In the genomic region with DNA sequence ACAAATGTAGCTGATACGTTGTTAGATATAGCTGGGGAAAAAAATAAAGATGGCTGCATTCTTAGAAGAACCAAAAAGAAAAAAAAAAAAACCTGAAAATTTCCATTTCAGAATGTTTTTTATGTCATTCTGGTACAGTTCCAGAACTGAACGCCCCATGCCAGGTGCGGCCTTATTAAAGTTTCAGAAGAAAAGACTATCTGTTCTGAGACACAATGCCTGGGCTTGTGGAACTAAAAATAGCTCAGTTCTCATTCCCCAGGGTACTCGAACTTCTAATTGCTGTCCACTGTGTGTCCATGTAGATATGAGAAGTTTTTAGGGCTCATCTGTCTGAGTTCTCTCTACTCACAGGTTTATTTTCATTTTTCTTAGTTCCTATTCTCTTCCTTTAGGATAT, we compare ENCODE assay signal across 26 mouse cellular contexts.
A peak's percentile ranks its signal among the peaks of the same experiment; 100 is the strongest.
DNase-seq lines count a peak whose midpoint lies in the region; ATAC-seq and TF ChIP-seq lines count a peak whose summit lies in the region.
"Had no signal": no experiment of that assay in that cellular context is flagged by ENCODE, and none has a peak within 500 bp of the region (broad histone marks: within the 10 kb centered on the region; RNA-seq: fewer than 3 reads in every experiment).

No protein-coding gene starts in this region.

- no peaks in the 10 kb centered on the region for H3K36me3 ChIP-seq in forebrain, embryonic 14.5 days (ENCODE audit: control insufficient read depth, insufficient read depth, low read length)
- no peaks in the 10 kb centered on the region for H3K36me3 ChIP-seq in forebrain, embryonic 16.5 days (ENCODE audit: control insufficient read depth, insufficient read depth)
- H3K36me3 ChIP-seq: embryonic facial prominence, embryonic 15.5 days; forebrain, embryonic 15.5 days; G1E; heart, embryonic 10.5 days had no signal

- H3K9ac ChIP-seq in forebrain, embryonic 14.5 days (ENCODE audit: low read length): no peak overlapping the region
- H3K9ac ChIP-seq in forebrain, embryonic 16.5 days (replicated peaks; ENCODE audit: low read depth, low read length): no peak overlapping the region
- H3K9ac ChIP-seq: embryonic facial prominence, embryonic 15.5 days; forebrain, embryonic 15.5 days; hindbrain, embryonic 14.5 days had no signal

- no peak overlapping the region for H3K4me3 ChIP-seq in forebrain, embryonic 14.5 days (ENCODE audit: low read depth, low read length)
- no peak overlapping the region for H3K4me3 ChIP-seq in forebrain, embryonic 16.5 days (replicated peaks; ENCODE audit: low read length)
- H3K4me3 ChIP-seq: embryonic facial prominence, embryonic 15.5 days; forebrain, embryonic 15.5 days; heart, embryonic 10.5 days had no signal

- no peak for ATAC-seq in forebrain, embryonic 14.5 days
- ATAC-seq in forebrain, embryonic 16.5 days: no peak
- no peak for ATAC-seq in inflammation-experienced regulatory T-cells, adult 6 months
- ATAC-seq: forebrain, embryonic 15.5 days; hindbrain, postnatal 0 days; intestine, postnatal 0 days had no signal

- no peak for TF ChIP-seq POLR2A in brain, embryonic 14.5 days (IDR thresholded peaks at IDR 0.05; ENCODE audit: borderline replicate concordance, extremely low read depth, insufficient read depth, insufficient read length, poor library complexity, severe bottlenecking)

- intact Hi-C loops in heart, postnatal 14 days (cut with DNase I): no loop called here

- TF ChIP-seq CTCF in brain, embryonic 14.5 days (IDR thresholded peaks at IDR 0.05; ENCODE audit: borderline replicate concordance, extremely low read depth, insufficient read depth, insufficient read length): no peak

- no peaks in the 10 kb centered on the region for H3K9me3 ChIP-seq in forebrain, embryonic 14.5 days (replicated peaks; ENCODE audit: control insufficient read depth, low read length)
- no peaks in the 10 kb centered on the region for H3K9me3 ChIP-seq in forebrain, embryonic 16.5 days (ENCODE audit: control insufficient read depth, low read length)
- H3K9me3 ChIP-seq: embryonic facial prominence, embryonic 15.5 days; forebrain, embryonic 15.5 days; heart, embryonic 10.5 days had no signal

- peak; percentile 61 for DNase-seq in forebrain, embryonic 14.5 days (ENCODE audit: low spot score)
- DNase-seq in heart, adult 8-10 months (ENCODE audit: low spot score): peak; percentile 44
- DNase-seq in heart, postnatal 14 days: no peak
- DNase-seq in Muller cell, postnatal 12 days (ENCODE audit: inconsistent ontology term): peak; percentile 48
- peak; percentile 73 for DNase-seq in brain, embryonic 14.5 days (ENCODE audit: low read depth)
- DNase-seq: adrenal gland, adult 2 months; adrenal gland, postnatal 14 days; B cell, adult 2 months; cerebellum, adult 11 months; cerebellum, adult 8-10 months; cerebellum, postnatal 36 days; embryo, embryonic 11 days; gastrocnemius, postnatal 10 days; gastrocnemius, postnatal 36 days; heart, postnatal 4 days; kidney, adult 2 months had no signal

- H3K27me3 ChIP-seq in forebrain, embryonic 14.5 days (replicated peaks; ENCODE audit: control insufficient read depth, insufficient read depth, low read length): no peaks in the 10 kb centered on the region
- no peaks in the 10 kb centered on the region for H3K27me3 ChIP-seq in forebrain, embryonic 16.5 days (replicated peaks; ENCODE audit: control insufficient read depth, insufficient read depth, low read length)
- H3K27me3 ChIP-seq: CH12.LX; embryonic facial prominence, embryonic 15.5 days; forebrain, embryonic 15.5 days had no signal

- no peak overlapping the region for H3K4me2 ChIP-seq in forebrain, embryonic 14.5 days (ENCODE audit: low read length)
- H3K4me2 ChIP-seq in forebrain, embryonic 16.5 days (ENCODE audit: low read length): no peak overlapping the region
- H3K4me2 ChIP-seq: embryonic facial prominence, embryonic 15.5 days; forebrain, embryonic 15.5 days; hindbrain, embryonic 14.5 days had no signal

- no peaks in the 10 kb centered on the region for H3K4me1 ChIP-seq in forebrain, embryonic 14.5 days (ENCODE audit: control insufficient read depth, insufficient read depth, low read length)
- no peaks in the 10 kb centered on the region; the same call in 1 of the 2 replicates for H3K4me1 ChIP-seq in forebrain, embryonic 16.5 days (replicated peaks; ENCODE audit: control insufficient read depth, insufficient read depth, low read length)
- H3K4me1 ChIP-seq: embryonic facial prominence, embryonic 15.5 days; forebrain, embryonic 15.5 days; heart, embryonic 10.5 days had no signal

- H3K27ac ChIP-seq in forebrain, embryonic 14.5 days (ENCODE audit: low read depth, low read length): no peak overlapping the region
- no peak overlapping the region for H3K27ac ChIP-seq in forebrain, embryonic 16.5 days (ENCODE audit: low read length)
- H3K27ac ChIP-seq: embryonic facial prominence, embryonic 15.5 days; forebrain, embryonic 15.5 days; heart, embryonic 10.5 days; hindbrain, embryonic 14.5 days; hindbrain, postnatal 0 days had no signal

- WGBS in forebrain, embryonic 14.5 days: 41% methylated on average over 4 of the region's 4 CpGs
- WGBS in forebrain, embryonic 16.5 days: 34% methylated on average over 4 of the region's 4 CpGs

Comparison
In these comparisons a context has a peak if more than half of its experiments do, and no peak if none do; other contexts are left out.
1. DNase-seq: peak in forebrain, embryonic 14.5 days (single experiment), heart, adult 8-10 months (single experiment), Muller cell, postnatal 12 days (single experiment) and brain, embryonic 14.5 days (single experiment); none in heart, postnatal 14 days (0 of 2).